Mouse (Mus musculus) heart, postnatal 10 days (tissue): ENCODE data around the gene Zfp592. TPM values are rescaled to one million over a fixed set of nuclear protein-coding genes. Genes with fewer than 3 reads are reported as not detected.

Experiments
- DNase-seq, 2 experiments: peaks; one replicate each; pipeline ENCODE4 v3.0.0; 2021
- intact Hi-C: fragments of 180-260 bp; cut with DNase I; formaldehyde crosslinking; loops from one replicate; pipeline ENCODE4 v1.15.1; 2025
- total RNA-seq, 2 experiments: library from RNA; stranded (reverse); gene quantifications; 2 replicates each; pipeline ENCODE4 v1.2.3; 2021

Gene Zfp592
- total RNA-seq, 2 experiments from 2014 or later: 22.9 to 24.9 TPM

DNA sequence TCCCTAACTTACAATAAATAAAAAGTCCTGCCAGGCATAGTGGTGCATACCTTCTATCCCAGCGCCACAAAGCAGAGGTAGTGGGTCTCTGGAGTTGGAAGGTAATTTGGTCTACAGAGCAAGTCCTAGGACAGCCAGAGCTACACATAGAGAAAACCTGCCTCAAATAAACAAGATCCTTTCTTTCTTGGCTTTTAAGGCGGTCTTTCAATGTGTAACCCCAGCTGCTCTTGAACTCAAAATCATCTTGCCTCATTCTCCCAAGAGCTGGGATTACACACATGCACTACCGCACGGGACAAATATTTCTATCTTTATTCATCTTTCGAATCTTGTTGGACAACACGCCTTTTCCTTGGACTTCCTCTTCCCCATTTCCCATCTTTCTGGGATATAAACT is 1.4 kb upstream of the Zfp592 start:
- peak in 1 of 2 experiments; percentile 14 for DNase-seq
- intact Hi-C loops: loop anchor here (5.0 to 10.0 kb wide), 2 partner anchors 90 to 353 kb away; partner anchors contain the start of genes Rps17 and Wdr73

DNA sequence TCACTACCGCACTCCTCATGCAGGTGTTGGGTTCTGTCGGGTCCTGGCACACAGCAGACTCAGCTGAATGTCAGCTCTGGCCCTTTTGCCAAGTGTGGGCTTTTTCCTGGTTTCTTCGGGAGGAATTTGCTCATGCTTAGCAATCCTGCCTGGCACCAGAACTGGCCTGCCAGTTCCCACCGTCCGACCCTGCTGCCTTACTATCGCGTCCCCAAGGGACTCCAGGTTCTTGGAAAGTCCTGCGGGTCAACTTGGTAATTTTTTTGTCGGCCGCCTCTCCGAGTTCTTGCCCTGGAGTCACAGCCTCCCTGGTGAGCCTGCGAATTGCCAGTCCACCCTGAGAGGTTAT is 876 bp upstream of the Zfp592 start:
- intact Hi-C loops: loop anchor here (5.0 to 10.0 kb wide), 2 partner anchors 90 to 352 kb away; partner anchors contain the start of genes Rps17 and Wdr73
- DNase-seq: peak in 1 of 2 experiments; percentile 53

DNA sequence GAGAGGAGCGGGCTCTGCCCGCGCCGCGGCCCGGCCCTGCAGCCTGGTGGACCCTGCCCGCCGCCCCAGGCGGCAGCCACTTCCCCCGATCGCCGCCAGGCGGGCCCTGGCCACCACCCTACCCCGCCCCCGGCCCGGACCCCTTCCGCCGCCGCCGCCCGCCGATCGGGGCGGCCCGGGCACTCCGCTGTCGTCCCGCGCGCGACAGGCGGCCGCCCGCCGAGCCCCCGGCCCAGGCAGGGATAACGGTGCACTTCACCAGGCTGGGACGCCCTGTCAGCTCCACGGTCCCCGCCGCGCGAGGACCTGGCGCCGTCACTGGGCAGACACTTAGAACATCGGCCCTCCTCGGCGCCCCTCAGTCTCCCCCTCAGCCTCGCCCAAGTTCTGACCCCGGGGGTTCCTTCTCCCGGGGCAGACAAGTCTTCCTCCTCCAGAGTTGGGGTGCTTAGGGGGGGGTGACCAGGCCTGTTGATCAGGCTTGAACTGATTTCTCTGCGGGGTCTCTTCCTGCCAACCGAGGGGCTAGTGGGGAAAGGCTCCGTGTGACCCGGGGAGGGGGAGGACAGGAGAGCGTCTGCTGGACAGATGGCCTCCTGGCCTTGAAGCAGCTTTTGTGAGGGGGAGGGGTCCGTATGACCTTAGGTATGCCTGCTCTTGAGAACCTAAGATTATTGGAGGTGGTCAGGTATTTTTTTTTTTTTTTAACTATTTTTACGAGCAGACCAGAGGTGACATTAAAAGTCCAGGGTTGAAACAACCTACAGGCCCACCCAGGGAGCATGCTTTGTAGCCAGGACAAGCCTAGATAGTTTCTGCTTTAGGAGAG is 567 bp downstream of the Zfp592 start:
- peak in 1 of 2 experiments; percentile 26 for DNase-seq
- intact Hi-C loops: loop anchor here (5.0 to 10.0 kb wide), 2 partner anchors 92 to 351 kb away; partner anchors contain the start of genes Rps17 and Wdr73

DNA sequence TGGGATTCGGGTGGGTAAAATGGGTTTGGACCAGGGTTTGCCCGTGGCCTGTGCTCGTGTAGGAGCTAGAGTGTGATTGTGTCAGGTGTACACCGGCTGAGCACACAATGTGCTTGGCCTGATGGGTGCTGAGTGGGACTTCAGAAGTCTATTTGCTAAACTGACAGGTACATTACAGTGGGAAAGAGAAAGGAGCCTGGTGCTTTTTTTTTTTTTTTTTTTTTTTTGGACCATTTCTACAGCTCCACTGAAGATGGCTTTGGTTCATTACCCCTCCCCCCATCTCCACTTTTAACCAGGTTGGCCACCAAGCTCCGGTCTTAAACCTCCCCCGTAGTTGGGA is 1.2 kb downstream of the Zfp592 start:
- DNase-seq: peak; percentile 17 to 31
- intact Hi-C loops: loop anchor here (5.0 to 10.0 kb wide), 2 partner anchors 92 to 350 kb away; partner anchors contain the start of genes Rps17 and Wdr73

DNA sequence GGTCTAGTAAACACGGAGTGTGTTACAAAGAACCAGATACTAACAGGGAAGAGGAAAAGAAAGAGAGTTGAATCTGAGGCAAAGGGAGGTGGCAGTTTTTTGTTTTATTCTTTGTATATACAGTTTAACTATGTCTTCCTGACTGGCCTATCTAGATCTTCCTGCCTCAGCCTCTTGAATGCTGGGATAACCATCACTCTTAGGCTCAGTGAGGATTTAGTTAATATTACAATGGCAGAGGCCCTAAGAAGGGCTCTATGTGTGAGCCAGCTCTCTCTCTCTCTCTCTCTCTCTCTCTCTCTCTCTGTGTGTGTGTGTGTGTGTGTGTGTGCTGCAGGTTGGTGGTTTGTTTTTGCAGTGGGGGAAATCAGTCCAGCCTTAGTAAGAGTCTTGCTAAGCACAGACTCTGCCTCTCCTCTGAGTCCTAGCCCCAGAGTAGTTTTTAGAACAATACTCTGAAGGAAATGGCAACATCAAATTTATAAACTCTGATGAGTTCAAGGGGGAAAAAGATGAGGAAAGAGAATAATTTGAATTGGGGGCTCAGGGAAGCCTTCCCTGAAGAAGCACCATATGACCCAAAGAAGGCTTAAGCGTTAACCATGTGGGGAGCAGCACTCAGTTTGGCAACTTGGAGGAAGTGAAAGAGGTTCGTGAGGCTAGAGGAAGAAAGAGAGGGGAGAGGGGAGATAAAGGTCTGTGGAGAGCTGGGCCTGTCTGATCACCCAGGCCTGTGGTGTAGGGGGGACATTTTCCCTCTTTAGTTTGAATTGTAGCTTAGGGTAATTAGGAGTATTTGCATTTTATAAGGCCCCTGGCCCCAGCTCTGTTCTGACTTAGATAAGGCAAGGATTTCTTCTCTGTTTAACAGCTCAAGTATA is 2.0 kb downstream of the Zfp592 start:
- intact Hi-C loops: loop anchor here (10.0 kb wide), 1 partner anchor 349 kb away; the partner anchor contains the start of gene Rps17
- no peak for DNase-seq

DNA sequence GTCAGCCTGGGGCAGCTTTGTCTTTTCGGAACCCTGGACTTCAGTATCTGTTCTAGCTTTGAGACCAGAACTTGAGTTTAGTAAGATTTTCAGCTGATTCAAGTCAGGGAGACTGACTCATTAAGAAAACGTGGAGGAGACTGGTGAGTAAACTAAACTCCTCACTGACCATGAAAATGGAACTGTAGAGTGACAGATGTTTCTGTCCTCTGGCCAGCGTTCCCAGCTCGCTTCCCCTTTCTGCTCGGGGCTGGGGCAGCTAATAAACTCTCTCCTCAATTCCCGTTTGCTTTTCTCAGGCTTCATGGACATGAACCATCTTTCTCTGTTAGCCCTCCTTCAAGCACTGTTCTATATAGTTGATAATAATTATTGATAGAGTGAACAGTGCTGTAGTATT is 4.3 kb downstream of the Zfp592 start:
- intact Hi-C loops: loop anchor here (10.0 kb wide), 1 partner anchor 347 kb away; the partner anchor contains the start of gene Rps17
- peak; percentile 40 for DNase-seq

DNA sequence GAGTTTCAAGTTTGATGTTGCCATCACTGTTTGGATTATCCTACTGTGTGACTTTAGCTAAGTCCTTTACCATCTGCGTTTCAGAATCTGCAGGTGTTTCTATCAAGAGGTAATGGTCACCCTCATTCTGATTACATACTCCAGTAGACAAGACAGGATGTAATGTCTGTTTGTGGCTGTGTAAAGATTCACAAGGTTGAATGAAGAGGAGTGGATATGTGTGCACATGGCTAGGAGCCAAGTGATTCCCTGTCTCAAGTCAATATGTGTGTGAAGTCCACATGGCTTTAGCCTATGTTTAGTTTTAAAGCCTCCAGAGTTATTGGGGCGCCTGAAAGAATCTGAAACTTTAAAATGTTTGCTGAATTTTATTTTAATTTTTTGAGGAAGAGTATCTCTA is 6.1 kb downstream of the Zfp592 start:
- DNase-seq: no peak
- intact Hi-C loops: loop anchor here (10.0 kb wide), 1 partner anchor 345 kb away; the partner anchor contains the start of gene Rps17

DNA sequence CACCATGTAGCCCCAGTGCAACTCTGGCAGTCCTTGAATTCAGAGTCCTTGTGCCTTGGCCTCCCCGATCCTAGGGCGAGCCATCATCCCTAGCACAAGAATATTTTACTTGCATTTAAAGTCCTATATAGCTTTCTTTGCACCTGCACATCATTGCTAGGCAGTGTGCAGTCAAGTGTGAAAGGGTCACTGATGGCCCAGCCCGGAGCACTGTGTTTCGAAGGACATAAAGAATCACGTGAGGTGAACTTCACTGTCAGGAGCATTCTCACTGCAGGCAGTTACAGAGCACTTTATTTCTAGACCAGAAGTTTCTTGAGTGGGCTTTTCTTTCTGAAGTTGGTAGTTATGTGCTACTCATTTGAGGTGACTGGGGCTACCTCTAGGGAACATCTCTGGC is 8.4 kb downstream of the Zfp592 start:
- DNase-seq: no peak
- intact Hi-C loops: no loop called here

DNA sequence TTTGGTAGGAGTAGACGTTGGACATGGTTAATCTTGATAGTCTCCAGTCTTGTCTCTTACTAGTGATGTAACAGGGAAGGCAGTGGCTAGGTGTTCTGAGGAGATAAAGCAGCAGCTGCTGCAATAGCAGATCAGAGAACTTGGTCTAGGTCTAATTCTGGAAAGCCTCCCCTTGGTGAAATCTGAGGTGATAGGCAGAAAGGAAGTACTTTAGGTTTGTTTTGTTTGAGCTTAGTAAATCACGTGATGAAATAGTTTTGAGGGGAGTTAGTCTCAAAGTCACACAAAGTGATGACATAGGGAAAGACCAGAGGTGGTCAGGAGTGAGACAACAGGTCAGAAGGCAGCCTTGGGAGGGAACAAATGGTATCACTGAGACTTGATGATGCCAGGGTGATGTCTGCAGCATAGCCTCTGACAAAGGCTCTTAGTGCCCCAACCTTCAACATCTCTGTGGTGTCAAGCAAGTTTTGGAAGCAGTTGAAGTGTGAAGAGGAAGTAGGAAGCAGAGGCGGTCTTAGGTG is 11.1 kb downstream of the Zfp592 start:
- no peak for DNase-seq

DNA sequence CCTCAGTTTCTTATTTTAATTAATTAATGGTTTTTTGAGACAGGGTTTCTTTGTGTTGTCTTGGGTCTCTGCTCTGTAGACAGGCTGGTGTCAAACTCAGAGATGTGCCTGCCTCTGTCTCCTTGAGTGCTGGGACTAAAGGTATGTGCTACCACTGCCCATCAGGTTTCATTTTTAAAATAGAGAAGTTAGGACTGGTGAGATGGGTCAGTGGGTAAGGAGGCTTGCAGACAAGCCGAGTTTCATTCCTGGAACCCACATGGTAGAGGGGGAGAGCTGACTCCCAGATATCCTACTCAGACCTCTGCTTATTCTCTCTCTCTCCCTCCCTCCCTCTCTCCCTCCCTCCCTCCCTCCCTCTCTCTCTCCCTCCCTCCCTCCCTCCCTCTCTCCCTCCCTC is 12.5 kb downstream of the Zfp592 start:
- intact Hi-C loops: no loop called here
- no peak for DNase-seq

More for the DNA sequence above, 11.1 kb downstream of the Zfp592 start:
- intact Hi-C loops: no loop called here

DNA sequence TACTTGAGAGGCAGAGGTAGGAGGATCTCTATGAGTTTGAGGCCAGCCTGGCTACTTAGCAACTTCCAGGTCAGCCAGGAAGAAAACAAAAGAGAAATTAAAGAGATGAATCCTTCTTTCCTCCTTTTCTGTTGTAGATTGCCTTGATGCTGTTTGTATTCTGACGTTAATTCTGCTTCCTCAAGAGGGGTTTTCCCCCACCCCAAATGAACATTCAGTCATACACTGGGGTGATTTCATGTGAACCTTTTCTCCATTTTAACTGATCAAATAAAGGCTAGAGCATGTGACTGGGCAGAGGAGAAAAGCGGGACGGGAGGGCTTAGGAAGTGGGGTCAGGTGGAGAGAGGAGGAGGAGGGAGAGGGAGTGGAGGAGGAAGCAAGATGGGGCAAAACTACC is 14.8 kb downstream of the Zfp592 start:
- intact Hi-C loops: no loop called here
- DNase-seq: no peak

DNA sequence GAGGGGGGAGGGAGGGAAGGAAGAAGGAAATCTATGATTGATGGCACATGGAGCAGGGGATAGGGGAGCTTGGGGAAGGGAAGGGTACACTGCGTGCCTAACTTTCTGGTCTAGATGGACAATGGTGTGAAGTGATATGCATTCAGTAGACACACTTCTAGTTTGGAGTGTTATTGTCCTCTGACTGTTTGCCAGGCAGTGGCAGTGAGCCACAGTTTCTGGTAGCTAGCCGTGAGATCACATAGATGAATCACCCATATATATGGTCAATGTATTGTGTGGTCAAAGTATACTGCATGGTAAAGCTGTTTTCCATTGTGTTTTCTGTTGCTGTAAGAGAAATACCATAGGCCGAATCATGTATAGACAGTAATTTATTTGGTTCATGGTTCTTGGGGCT is 18.1 kb downstream of the Zfp592 start:
- no peak for DNase-seq
- intact Hi-C loops: no loop called here

DNA sequence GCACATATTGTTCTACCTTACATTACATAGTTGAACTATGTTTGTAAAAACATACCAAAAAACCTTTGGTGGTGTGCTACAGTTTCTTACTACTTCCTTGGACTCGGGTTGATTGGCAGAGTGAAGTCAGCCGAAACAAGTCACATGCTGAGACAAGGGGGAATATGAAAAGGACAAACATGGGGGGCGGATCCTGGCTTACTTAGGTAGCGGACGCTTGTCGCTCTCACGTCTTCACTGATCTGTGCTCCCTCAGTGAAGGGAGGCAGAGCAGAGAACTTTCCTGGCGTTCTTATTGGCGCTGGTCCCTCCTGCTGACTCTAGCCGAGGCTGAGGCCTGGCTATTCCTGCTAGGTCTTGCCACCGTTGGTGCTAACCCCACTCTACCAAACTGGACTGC is 26.8 kb downstream of the Zfp592 start:
- no peak for DNase-seq
- intact Hi-C loops: no loop called here

DNA sequence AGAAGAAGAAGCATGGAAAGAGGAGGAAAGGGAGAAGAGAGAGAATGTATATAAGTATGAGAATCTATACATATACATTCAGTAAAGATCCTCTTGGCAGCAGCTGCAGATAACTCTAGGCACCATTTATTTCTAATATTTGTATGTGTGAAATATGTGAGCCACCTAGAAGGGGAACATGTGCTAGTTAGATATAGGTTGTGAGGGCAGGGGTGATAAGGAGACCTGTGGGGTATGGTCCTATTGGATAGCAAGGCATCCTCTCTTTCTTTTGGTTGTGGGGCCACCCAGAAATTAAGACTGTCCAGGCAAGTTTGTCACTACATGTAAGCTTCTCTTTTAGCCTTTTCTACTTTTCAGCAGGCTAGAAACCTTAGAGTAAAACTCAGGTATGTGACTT is 29.2 kb downstream of the Zfp592 start:
- intact Hi-C loops: loop anchor here (1.0 kb wide), 1 partner anchor 12 kb away; no protein-coding TSS in a partner anchor
- DNase-seq: no peak

DNA sequence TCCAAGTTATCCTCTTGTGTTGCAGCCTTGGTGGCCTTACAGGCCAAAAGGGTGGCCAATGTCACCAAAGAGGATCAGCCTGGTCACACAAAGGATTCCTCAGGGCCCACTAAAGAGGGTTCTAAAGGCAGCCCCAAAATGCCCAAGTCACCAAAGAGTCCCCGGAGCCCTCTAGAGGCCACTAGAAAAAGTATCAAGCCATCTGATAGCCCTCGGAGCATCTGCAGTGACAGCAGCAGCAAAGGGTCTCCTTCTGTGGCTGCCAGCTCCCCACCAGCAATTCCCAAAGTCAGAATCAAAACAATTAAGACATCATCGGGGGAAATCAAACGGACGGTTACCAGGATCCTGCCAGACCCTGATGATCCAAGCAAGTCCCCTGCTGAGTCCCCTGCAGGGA is 30.6 kb downstream of the Zfp592 start:
- intact Hi-C loops: no loop called here
- DNase-seq: peak in 1 of 2 experiments; percentile 18

DNA sequence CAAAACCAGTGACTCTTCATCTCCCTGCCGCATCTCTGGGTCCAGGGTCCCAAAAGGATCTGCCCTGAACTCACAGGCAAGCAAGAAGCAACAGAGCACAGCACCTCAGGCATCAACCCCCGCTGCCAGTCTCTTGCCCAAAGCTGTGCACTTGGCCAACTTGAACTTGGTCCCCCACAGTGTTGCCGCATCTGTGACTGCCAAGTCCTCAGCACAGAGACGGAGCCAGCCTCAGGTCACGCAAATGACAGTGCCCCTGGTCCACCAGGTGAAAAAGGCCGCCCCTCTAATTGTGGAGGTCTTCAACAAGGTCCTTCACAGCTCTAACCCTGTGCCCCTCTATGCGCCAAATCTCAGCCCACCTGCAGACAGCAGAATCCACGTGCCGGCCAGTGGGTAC is 31.2 kb downstream of the Zfp592 start:
- intact Hi-C loops: loop anchor here (5.0 kb wide), 1 partner anchor 137 kb away; no protein-coding TSS in a partner anchor
- no peak for DNase-seq

DNA sequence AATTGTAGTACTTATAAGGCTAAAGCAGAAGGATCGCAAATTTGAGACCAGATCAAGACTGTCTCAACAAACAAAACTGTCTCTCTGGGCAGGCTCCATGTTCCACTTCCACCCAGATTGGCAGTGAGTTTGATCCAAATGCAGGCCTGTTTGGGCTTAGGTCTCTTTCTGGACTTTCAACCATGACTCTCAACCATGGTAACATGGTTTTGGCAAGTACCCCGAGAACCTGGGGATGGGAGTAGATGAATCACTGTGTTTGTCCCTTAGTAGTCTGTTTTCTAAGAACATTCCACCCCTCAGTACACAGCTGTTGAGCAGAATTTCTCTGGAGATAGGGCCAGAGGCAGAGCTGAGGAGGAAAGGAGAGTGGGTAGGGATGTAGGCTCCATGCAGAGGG is 32.3 kb downstream of the Zfp592 start:
- intact Hi-C loops: loop anchor here (5.0 kb wide), 1 partner anchor 138 kb away; no protein-coding TSS in a partner anchor
- no peak for DNase-seq

DNA sequence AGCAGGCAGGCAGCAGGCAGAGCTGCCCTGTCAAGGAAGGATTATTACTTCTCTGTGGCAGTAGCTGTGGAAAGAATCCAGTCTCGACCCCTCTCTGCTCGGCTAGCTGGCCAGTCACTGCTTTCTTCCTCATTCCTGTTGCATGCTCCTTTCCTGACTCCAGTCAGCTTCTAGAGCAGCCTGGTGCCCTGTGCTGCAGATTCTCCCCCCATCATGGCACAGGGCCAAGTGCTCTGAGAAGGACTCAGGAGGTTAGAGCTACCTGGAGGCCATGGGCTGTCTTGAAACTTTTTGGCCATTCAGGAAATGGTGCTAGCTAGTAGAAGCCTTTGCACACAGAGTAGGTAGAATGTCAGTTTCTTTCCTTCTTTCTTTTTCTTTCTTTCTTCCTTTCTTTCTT is 46.2 kb downstream of the Zfp592 start:
- DNase-seq: no peak
- intact Hi-C loops: no loop called here

DNA sequence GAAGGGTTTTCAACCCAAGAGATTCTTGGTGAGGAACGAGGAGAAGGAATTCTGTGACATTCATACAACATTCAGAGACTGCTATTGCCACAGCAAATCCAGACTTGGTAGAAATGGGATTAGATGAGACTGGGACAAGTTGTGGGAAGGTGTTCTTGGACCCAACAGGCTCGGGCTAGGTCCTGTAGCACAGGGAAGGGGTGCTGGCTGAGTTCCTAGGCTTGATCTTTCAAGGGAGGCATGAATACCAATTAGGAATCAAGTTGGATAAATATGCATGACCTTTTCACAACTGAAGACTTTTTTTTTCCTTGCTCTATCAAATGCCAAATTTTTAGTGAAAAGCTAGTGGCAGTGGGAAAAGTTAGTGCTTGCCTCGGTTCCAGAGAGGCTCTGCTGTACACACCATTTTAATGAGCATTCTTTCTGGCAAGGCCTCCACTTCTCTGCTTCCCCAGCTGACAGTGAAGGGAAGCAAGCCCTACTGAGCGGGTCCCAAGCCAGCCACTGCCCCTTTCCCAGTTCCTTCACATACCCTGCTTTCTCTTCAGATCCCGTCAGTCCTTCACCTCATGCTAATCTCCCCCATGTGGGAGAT is 49.6 kb downstream of the Zfp592 start:
- no peak for DNase-seq
- intact Hi-C loops: no loop called here

DNA sequence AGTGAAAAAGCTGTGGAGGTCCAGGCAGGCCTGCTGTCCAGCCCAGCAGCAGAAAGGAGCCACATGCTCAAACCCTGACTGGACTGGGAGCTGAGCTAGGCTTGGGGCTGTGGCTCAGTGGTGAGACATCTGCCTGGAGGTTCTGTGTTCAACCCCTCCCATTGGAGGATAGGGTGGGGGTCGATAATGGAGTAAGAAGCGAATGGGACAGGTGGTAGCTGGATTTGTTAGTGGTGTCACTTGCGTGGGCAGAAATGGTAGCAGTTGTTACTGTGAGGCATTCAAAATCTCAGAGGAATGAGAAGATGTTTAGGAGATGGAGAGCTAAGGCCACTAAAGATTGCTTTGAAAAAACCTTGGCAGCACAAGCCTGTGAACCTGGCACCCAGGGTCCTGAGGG is 54.4 kb downstream of the Zfp592 start:
- intact Hi-C loops: no loop called here
- no peak for DNase-seq
